Mouse (Mus musculus) cerebellum, postnatal 10 days (tissue): ENCODE measurements around the gene Mrpl45.

Experiments
- DNase-seq, 2 experiments: peaks; one replicate each; pipeline ENCODE4 v3.0.0; 2021; ENCODE audit warnings: mixed read lengths in 2 of 2

Gene Mrpl45

DNA sequence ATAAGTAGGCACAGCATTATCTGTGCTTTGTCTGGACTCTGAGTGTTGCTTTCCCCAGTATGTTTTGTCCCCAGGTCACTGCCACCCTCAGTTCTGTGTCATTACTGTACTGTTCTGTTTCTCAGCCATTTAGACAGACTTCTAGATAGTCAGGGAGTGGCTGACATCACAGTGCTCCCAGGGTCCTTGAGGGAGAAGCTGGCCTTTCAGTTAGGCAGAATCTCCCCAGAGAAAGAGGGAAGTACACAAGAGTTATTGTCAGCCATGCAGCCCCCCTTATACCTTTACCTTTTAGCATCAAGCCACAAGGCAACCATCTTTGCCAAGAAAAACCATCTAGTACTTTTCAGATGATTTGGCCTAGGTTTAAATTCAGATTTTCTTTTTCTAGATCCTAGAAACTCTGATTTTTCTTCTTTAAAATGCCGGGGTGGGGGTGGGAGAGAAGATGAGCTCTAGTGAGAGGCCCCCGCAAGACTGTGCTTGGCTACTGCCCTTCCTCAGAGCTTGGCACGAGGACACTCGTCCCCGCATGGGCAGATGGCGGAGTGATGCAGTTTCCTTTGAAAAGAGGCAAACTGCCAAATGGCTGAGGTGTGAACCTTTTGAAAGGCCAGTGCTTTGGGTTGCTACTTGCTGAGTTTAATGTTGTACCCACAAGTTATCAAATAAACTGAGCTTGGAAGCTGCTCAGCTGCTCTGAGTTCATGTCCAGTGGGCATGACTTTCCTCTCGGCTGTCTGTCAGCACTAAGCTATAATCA is 55.0 kb downstream of the Mrpl45 start:
- DNase-seq: peak; percentile 94 to 95

DNA sequence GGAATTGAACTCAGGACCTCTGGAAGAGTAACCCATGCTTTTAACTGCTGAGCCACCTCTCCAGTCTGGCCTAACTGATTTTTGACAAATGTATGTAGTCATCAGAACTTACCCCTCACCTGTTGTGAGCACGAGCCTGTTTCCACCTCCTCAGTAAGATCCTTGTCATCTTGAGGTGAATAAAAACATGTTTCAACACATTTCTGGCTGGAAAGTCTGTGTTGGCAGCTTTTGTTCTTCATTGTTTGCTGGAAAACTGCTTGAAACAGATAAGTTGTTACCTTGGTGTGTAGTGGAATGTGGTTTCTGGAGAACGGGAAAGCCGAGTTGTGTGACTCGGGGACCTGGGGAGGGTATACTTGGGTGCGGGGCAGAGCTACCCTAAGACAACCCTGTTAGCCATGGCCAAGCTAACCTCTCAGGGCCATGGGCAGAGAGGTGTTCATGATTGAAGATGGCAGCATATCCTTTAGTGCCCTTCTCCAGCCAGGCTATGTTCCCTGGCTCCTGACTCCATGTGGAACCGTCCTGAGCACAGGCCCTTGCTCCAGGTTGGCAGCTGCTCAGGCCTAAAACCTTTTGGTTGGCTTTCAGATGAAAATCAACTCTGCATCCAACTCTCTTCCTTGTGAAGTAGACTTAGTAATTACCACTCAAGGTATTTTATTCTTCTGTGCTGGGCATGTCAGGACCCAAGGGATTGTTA is 56.8 kb downstream of the Mrpl45 start:
- DNase-seq: peak; percentile 55 to 68

- no peak for DNase-seq
Measured at GRCm38 (mm10) chr11:97373402-97373801, 57.9 kb downstream of the Mrpl45 start.
